Mouse (Mus musculus): ENCODE measurements around the gene Pcid2.

DNA sequence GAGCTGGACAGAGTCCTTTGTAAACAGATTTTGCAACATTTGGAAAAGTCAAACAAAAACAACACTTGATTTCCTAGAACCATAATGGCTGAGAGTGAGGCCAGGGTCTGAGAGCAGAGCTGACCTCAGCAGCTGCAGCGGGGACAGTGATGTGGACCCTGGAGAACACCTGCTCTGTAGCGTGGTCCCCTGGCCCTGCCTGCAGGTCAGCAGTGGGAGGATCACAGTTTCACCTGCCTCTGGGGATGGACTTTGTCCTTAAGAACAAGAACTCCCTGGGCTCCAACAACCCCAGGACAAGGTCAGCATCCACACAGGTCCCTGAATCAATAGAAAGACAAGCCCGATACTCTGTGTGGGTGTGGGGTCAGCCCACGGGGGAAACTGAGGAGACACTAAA, 47.9 kb downstream of the Pcid2 start:
- TF ChIP-seq CTCF (IDR thresholded peaks at IDR 0.05; ENCODE audit: low read depth, low read length) (no peak), GATA1 (IDR thresholded peaks at IDR 0.05; ENCODE audit: borderline replicate concordance, low read length) (no peak), TAL1 (conservative IDR thresholded peaks at IDR 0.05; ENCODE audit: low read depth, low read length) (no peak), GATA2 (IDR thresholded peaks at IDR 0.05; ENCODE audit: borderline replicate concordance, low read depth, low read length) (no peak), POLR2AphosphoS5 (IDR thresholded peaks at IDR 0.05; ENCODE audit: insufficient replicate concordance, low read depth, low read length) (no peak)
